Mouse (Mus musculus) activated CD4-positive, CD25-positive, alpha-beta regulatory T cell, adult 9 weeks (primary cell): ENCODE measurements around the gene Armcx4. TPM values are rescaled to one million over a fixed set of nuclear protein-coding genes. Genes with fewer than 3 reads are reported as not detected.

Source experiments
- polyA plus RNA-seq: library from polyadenylated mRNA; unstranded; fragments of 100-300 nt; shearing (Covaris generic); gene quantifications from one replicate; pipeline ENCODE4 v1.2.1, GENCODE M21; 2017

The Armcx4 gene
- polyA plus RNA-seq, result 0.73 TPM

DNA sequence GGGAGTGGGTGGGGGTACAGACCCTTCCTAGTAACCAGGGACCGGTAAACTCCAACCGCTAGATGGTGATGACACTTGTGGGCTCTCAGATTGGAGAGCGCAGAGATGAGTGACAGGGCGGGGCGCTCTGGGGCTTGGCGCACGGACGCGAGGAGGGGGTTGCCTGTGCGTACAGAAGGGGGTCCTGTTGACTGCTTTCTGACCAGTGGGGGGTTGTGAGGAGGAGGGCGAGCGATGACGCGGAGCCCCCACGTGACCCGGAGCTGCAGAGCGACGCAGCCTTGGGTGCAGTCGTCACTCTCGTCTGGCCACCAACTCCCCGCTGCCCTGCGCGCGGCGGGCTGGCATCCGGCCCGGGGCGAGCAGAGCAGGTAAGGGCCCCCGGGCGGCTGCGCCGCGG is at the start of gene Armcx4:
Gene Armcx4 (plus strand): TSS at position 253 of the 400 bp plus-strand sequence.

DNA sequence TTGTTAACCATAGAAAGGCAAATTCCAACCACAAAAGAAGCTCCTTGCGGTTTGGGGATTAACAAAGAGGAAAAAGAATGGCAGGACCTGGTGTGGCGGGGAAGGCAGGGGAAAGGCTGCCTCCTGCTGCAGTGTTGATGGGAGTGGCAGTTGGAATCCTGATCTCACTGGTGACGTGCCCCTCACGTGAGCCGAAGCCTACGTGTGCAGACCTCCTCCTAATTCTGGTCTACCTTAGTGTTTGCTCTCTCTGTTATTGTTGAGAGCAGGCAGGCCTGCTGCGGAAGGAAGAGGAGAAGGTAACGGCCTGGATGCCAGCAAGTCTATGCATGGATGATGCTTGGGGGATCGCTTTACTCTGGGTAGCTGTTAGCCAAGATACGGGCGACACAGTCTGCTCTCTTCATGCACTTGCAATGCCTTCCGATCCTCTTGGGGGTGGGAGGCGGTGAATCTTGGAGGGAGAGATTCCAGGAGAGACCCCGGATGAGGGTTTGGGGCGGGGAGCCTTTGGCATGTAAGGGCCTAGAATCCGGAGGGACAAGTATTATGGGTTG is 31.5 kb downstream of the Armcx4 start, which contains the start of gene Armcx1:
Gene Armcx1 (plus strand): TSS at position 212 of the 557 bp plus-strand sequence.

Other genes with a start within 250 kb of the Armcx4 start
- not detected for gene Taf7l, start 210.0 kb upstream of the Armcx4 start, polyA plus RNA-seq
- gene Timm8a1, start 144.7 kb upstream of the Armcx4 start, polyA plus RNA-seq, result 41.4 TPM
- gene Btk, start 102.9 kb upstream of the Armcx4 start, polyA plus RNA-seq, result 1.1 TPM
- gene Rpl36a, start 100.9 kb upstream of the Armcx4 start, polyA plus RNA-seq, result 358 TPM
- 6.0 TPM for gene Gla, start 85.4 kb upstream of the Armcx4 start, polyA plus RNA-seq
- 129 TPM for gene Hnrnph2, start 85.3 kb upstream of the Armcx4 start, polyA plus RNA-seq
- 2.9 TPM for gene Armcx1, start 31.4 kb downstream of the Armcx4 start, polyA plus RNA-seq
- gene Armcx6, start 64.9 kb downstream of the Armcx4 start, polyA plus RNA-seq, result 2.6 TPM
- gene Armcx3, start 70.1 kb downstream of the Armcx4 start, polyA plus RNA-seq, result 20.6 TPM
- 13.9 TPM for gene Armcx2, start 122.7 kb downstream of the Armcx4 start, polyA plus RNA-seq